In the genomic region with DNA sequence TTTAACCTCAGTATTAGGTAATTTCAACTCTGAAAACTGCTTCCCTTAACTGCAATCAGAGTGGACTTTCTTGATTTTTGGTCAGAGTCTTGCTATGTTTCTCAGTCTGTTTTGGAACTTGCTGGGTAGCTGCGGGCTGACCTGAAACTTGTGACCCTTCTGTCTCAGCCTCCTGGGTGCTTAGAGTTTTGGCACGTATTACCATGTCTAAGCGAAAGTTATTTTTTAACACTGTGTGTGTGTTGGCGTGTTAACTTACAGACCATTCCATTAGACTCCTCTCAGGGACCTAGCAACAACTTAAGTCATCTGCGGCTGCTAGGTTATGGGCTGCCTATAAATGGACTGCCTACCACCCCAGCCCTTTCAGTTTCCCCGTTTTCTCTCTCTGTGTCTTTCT, we compare ENCODE assay signal across 23 mouse cellular contexts. TPM values are rescaled to one million over a fixed set of nuclear protein-coding genes. Genes with fewer than 3 reads are reported as not detected.
"Had no signal": no experiment of that assay in that cellular context is flagged by ENCODE, and none has a peak within 500 bp of the region (broad histone marks: within the 10 kb centered on the region; RNA-seq: fewer than 3 reads in every experiment).

No protein-coding gene starts in this region.

- DNase-seq: layer of hippocampus, adult 9-11 months; lung, embryonic 14.5 days; retina, postnatal 1 day; right cerebral cortex, postnatal 25 days; spleen, adult 18-20 months; thymus, postnatal 25 days had no signal

- H3K27ac ChIP-seq: layer of hippocampus, adult 2 months; limb, embryonic 10.5 days; limb, embryonic 13.5 days; liver, embryonic 14.5 days; midbrain, embryonic 10.5 days; midbrain, embryonic 13.5 days; neural tube, embryonic 13.5 days; stomach, embryonic 15.5 days had no signal

- H3K4me3 ChIP-seq: layer of hippocampus, adult 2 months; limb, embryonic 10.5 days; limb, embryonic 13.5 days; megakaryocyte, embryonic 14.5 days; midbrain, embryonic 10.5 days; midbrain, embryonic 13.5 days; myocyte; neural tube, embryonic 13.5 days; stomach, embryonic 15.5 days had no signal

- H3K27me3 ChIP-seq: limb, embryonic 13.5 days; midbrain, embryonic 13.5 days; neural tube, embryonic 13.5 days; stomach, embryonic 15.5 days had no signal

- H3K36me3 ChIP-seq: limb, embryonic 10.5 days; limb, embryonic 13.5 days; midbrain, embryonic 10.5 days; midbrain, embryonic 13.5 days; neural tube, embryonic 13.5 days; stomach, embryonic 15.5 days had no signal

- H3K9ac ChIP-seq: limb, embryonic 13.5 days; liver, embryonic 14.5 days; liver, postnatal 0 days; lung, embryonic 14.5 days; midbrain, embryonic 13.5 days; neural tube, embryonic 13.5 days; stomach, embryonic 15.5 days had no signal

- H3K4me1 ChIP-seq: limb, embryonic 13.5 days; megakaryocyte, embryonic 14.5 days; midbrain, embryonic 10.5 days; midbrain, embryonic 13.5 days; neural tube, embryonic 13.5 days; stomach, embryonic 15.5 days had no signal

- H3K4me2 ChIP-seq: liver, embryonic 11.5 days; lung, embryonic 14.5 days; midbrain, embryonic 13.5 days; neural tube, embryonic 13.5 days; stomach, embryonic 15.5 days had no signal

- ATAC-seq: inflammation-experienced regulatory T-cells, adult 6 months; intestine, embryonic 16.5 days; lung, postnatal 0 days; midbrain, embryonic 13.5 days; midbrain, embryonic 16.5 days had no signal

- H3K9me3 ChIP-seq: limb, embryonic 10.5 days; limb, embryonic 13.5 days; midbrain, embryonic 10.5 days; neural tube, embryonic 13.5 days; stomach, embryonic 15.5 days had no signal

RNA-seq across cellular contexts. Expression of a gene that starts 54.2 kb away (rescaled TPM):
- polyA plus RNA-seq: inflammation-experienced regulatory T-cells, adult 6 months; intestine, embryonic 16.5 days; limb, embryonic 10.5 days; limb, embryonic 13.5 days; liver, embryonic 11.5 days; liver, embryonic 14.5 days; liver, postnatal 0 days; lung, embryonic 14.5 days; lung, postnatal 0 days; midbrain, embryonic 10.5 days; midbrain, embryonic 13.5 days; midbrain, embryonic 16.5 days; myocyte; neural tube, embryonic 13.5 days; stomach, embryonic 15.5 days; thymus, postnatal 0 days had no signal
